Mouse (Mus musculus) bone marrow, adult 2 months (tissue): ENCODE measurements at regions not wholly inside any gene's neighbourhood (a gene's known extent, or its start where the extent isn't known, plus 50 kb on each side); places are given as distances from the start of the nearest gene placed in this dataset.
"Not testable (repeated sequence)": the region's sequence is repeated elsewhere in the genome, so short reads cannot be mapped to it uniquely, and the experiment has no call there.

Experiments
- H3K27ac ChIP-seq: fragments of 200-500 bp; 2 replicates; pipeline ENCODE4 v1.5.1; 2012; ENCODE audit warnings: low read depth, mild to moderate bottlenecking, control low read depth, inconsistent platforms, low read length; ENCODE audit not compliant: control insufficient read depth, poor library complexity, insufficient read depth
- H3K4me1 ChIP-seq: fragments of 200-500 bp; 2 replicates; pipeline ENCODE4 v1.6.1; 2011; ENCODE audit warnings: low read length; ENCODE audit not compliant: control insufficient read depth, insufficient read depth
- H3K4me3 ChIP-seq: fragments of 200-500 bp; replicated peaks from 2 replicates; pipeline ENCODE3; 2011; ENCODE audit warnings: mild to moderate bottlenecking, low read depth, low read length, control low read depth; ENCODE audit not compliant: control insufficient read depth
- CTCF ChIP-seq: fragments of 200-500 bp; IDR thresholded peaks from 2 replicates; pipeline ENCODE4 v1.5.1; 2011; ENCODE audit warnings: low read length, control low read depth; ENCODE audit not compliant: control insufficient read depth, insufficient read depth
- POLR2A ChIP-seq: fragments of 200-500 bp; IDR thresholded peaks from 2 replicates; pipeline ENCODE4 v1.6.1; 2011; ENCODE audit warnings: low read depth, mild to moderate bottlenecking, control low read depth, low read length, borderline replicate concordance; ENCODE audit not compliant: control insufficient read depth
- WGBS: fragments of 180-500 bp; shearing (Covaris S2); methylation state at CpG from one replicate; pipeline ENCODE4 v1.1.7; 2018; 5-methylcytosine and 5-hydroxymethylcytosine counted together

- Histone ChIP-seq H3K4me3 (no peak overlapping the region), H3K4me1 (no peaks in the 10 kb centered on the region), H3K27ac (no peak overlapping the region)
- TF ChIP-seq POLR2A = no peak
- WGBS = 60% methylated on average over 3 of the region's 3 CpGs
Observed at GRCm38 (mm10) chr15:96059623-96060022, 227.7 kb upstream of the Arid2 start.

GRCm38 (mm10) chr15:96064499-96065217 is 222.7 kb upstream of the Arid2 start:
- 74% methylated on average over 11 of the region's 11 CpGs for WGBS

GRCm38 (mm10) chr15:96075615-96076014 is 211.7 kb upstream of the Arid2 start:
- WGBS = 75% methylated on average over 9 of the region's 9 CpGs
- H3K4me3 ChIP-seq = no peak overlapping the region

More at GRCm38 (mm10) chr15:96064499-96065217, 222.7 kb upstream of the Arid2 start:
- Histone ChIP-seq H3K27ac (no peak overlapping the region), H3K4me1 (no peaks in the 10 kb centered on the region), H3K4me3 (no peak overlapping the region)
- TF ChIP-seq CTCF (no peak), POLR2A (no peak)

GRCm38 (mm10) chr15:96077756-96078155 is 209.6 kb upstream of the Arid2 start:
- H3K4me1 ChIP-seq = no peaks in the 10 kb centered on the region
- 57% methylated on average over 5 of the region's 5 CpGs for WGBS
- TF ChIP-seq POLR2A = no peak
- TF ChIP-seq CTCF = no peak
- no peak overlapping the region for H3K27ac ChIP-seq
- no peak overlapping the region for H3K4me3 ChIP-seq

More at GRCm38 (mm10) chr15:96075615-96076014, 211.7 kb upstream of the Arid2 start:
- Histone ChIP-seq H3K4me1 (no peaks in the 10 kb centered on the region), H3K27ac (no peak overlapping the region)
- TF ChIP-seq POLR2A (no peak), CTCF (no peak)

- 76% methylated on average over 2 of the region's 2 CpGs for WGBS
- TF ChIP-seq POLR2A = no peak
- no peak for TF ChIP-seq CTCF
- H3K4me1 ChIP-seq = no peaks in the 10 kb centered on the region
- H3K4me3 ChIP-seq = no peak overlapping the region
- H3K27ac ChIP-seq = no peak overlapping the region
Observed at GRCm38 (mm10) chr15:96078580-96078979, 208.7 kb upstream of the Arid2 start.

- Histone ChIP-seq H3K4me3 (no peak overlapping the region), H3K27ac (no peak overlapping the region), H3K4me1 (no peaks in the 10 kb centered on the region)
- WGBS = 83% methylated on average over 9 of the region's 9 CpGs
- TF ChIP-seq CTCF (no peak), POLR2A (no peak)
Observed at GRCm38 (mm10) chr15:96089676-96090075, 197.6 kb upstream of the Arid2 start.

GRCm38 (mm10) chr15:96096438-96096837 is 190.9 kb upstream of the Arid2 start:
- Histone ChIP-seq H3K27ac (no peak overlapping the region), H3K4me3 (no peak overlapping the region), H3K4me1 (no peaks in the 10 kb centered on the region)
- TF ChIP-seq CTCF (no peak), POLR2A (no peak)
- WGBS = 79% methylated on average over 3 of the region's 3 CpGs

GRCm38 (mm10) chr15:96098821-96099220 is 188.5 kb upstream of the Arid2 start:
- no peak overlapping the region for H3K27ac ChIP-seq
- H3K4me1 ChIP-seq = no peaks in the 10 kb centered on the region
- H3K4me3 ChIP-seq = no peak overlapping the region
- WGBS = 72% methylated on average over 5 of the region's 5 CpGs
- TF ChIP-seq CTCF (no peak), POLR2A (no peak)

- WGBS = 76% methylated on average over 13 of the region's 13 CpGs
- not testable (repeated sequence) for H3K4me1 ChIP-seq, H3K27ac ChIP-seq, H3K4me3 ChIP-seq
Observed at GRCm38 (mm10) chr15:96099844-96100640, 187.3 kb upstream of the Arid2 start.
